Mouse (Mus musculus) forelimb bud, embryonic 11.5 days (tissue): ENCODE data around the gene Saxo1.

Source experiments
- DNase-seq: peaks from one replicate; pipeline ENCODE4 v3.0.0-alpha.2; 2012; ENCODE audit warnings: low read depth, low spot score

Saxo1 gene

GRCm38 (mm10) chr4:86527162-86528136, 30.7 kb downstream of the Saxo1 start:
- DNase-seq: peak; percentile 79

- no peak for DNase-seq
Observed at GRCm38 (mm10) chr4:86524483-86524882, 33.6 kb downstream of the Saxo1 start.

- DNase-seq: no peak
Observed at GRCm38 (mm10) chr4:86523771-86524170, 34.4 kb downstream of the Saxo1 start.

GRCm38 (mm10) chr4:86520695-86521094, 37.4 kb downstream of the Saxo1 start:
- no peak for DNase-seq

GRCm38 (mm10) chr4:86519953-86520352, 38.2 kb downstream of the Saxo1 start:
- DNase-seq: no peak

- DNase-seq: no peak
Observed at GRCm38 (mm10) chr4:86504656-86505055, 53.5 kb downstream of the Saxo1 start.

GRCm38 (mm10) chr4:86499561-86499960, 58.6 kb downstream of the Saxo1 start:
- DNase-seq: no peak

- no peak for DNase-seq
Observed at GRCm38 (mm10) chr4:86498754-86499153, 59.4 kb downstream of the Saxo1 start.

GRCm38 (mm10) chr4:86489128-86489527, 69.0 kb downstream of the Saxo1 start:
- no peak for DNase-seq

- DNase-seq: no peak
Observed at GRCm38 (mm10) chr4:86486901-86487300, 71.2 kb downstream of the Saxo1 start.

- DNase-seq: no peak
Observed at GRCm38 (mm10) chr4:86486491-86486890, 71.6 kb downstream of the Saxo1 start.

- DNase-seq: peak; percentile 71
Observed at GRCm38 (mm10) chr4:86485052-86485451, 73.1 kb downstream of the Saxo1 start.

GRCm38 (mm10) chr4:86483686-86484085, 74.4 kb downstream of the Saxo1 start:
- no peak for DNase-seq

GRCm38 (mm10) chr4:86483013-86483615, 75.0 kb downstream of the Saxo1 start:
- no peak for DNase-seq

GRCm38 (mm10) chr4:86480891-86481290, 77.2 kb downstream of the Saxo1 start:
- peak; percentile 34 for DNase-seq

- peak; percentile 61 for DNase-seq
Observed at GRCm38 (mm10) chr4:86464808-86465207, 93.3 kb downstream of the Saxo1 start.

GRCm38 (mm10) chr4:86450468-86450867, 107.7 kb downstream of the Saxo1 start:
- DNase-seq: no peak

GRCm38 (mm10) chr4:86436336-86436735, 121.8 kb downstream of the Saxo1 start:
- DNase-seq: no peak

- DNase-seq: no peak
Observed at GRCm38 (mm10) chr4:86435631-86436030, 122.5 kb downstream of the Saxo1 start.

GRCm38 (mm10) chr4:86428091-86428745, 129.9 kb downstream of the Saxo1 start:
- DNase-seq: no peak

GRCm38 (mm10) chr4:86427312-86427711, 130.8 kb downstream of the Saxo1 start:
- DNase-seq: no peak

GRCm38 (mm10) chr4:86426549-86426948, 131.6 kb downstream of the Saxo1 start:
- DNase-seq: no peak
